Mouse (Mus musculus) limb, embryonic 14.5 days (tissue): ENCODE measurements around the gene App. TPM values are rescaled to one million over a fixed set of nuclear protein-coding genes. Genes with fewer than 3 reads are reported as not detected.
A peak's percentile ranks its signal among the peaks of the same experiment; 100 is the strongest.

Source experiments
- ATAC-seq: fragments of 200-750 bp; cut with Nextera tagmentation; 2 replicates; pipeline ENCODE4 v1.8.0; 2017; ENCODE audit warnings: low read depth, moderate number of reproducible peaks, moderate TSS enrichment; ENCODE audit not compliant: low FRiP score
- DNase-seq: peaks from one replicate; pipeline ENCODE4 v3.0.0-alpha.2; 2015; ENCODE audit warnings: low spot score
- H3K27ac ChIP-seq: fragments of 300-500 bp; sonication (generic); replicated peaks from 2 replicates; pipeline ENCODE4 v1.5.1; 2014; ENCODE audit warnings: low read depth, mild to moderate bottlenecking, low read length, moderate library complexity, mixed read lengths
- H3K27me3 ChIP-seq: fragments of 300-500 bp; sonication (generic); 2 replicates; pipeline ENCODE4 v1.6.1; 2014; ENCODE audit warnings: low read length, mixed read lengths; ENCODE audit not compliant: control insufficient read depth, insufficient read depth
- H3K36me3 ChIP-seq: fragments of 300-500 bp; sonication (generic); 2 replicates; pipeline ENCODE4 v1.6.1; 2014; ENCODE audit warnings: mild to moderate bottlenecking, low read length, moderate library complexity, mixed read lengths; ENCODE audit not compliant: control insufficient read depth, insufficient read depth
- H3K4me1 ChIP-seq: fragments of 300-500 bp; sonication (generic); 2 replicates; pipeline ENCODE4 v1.6.1; 2014; ENCODE audit warnings: antibody characterized with exemption, low read length, mixed read lengths; ENCODE audit not compliant: control insufficient read depth, insufficient read depth
- H3K4me2 ChIP-seq: fragments of 300-500 bp; sonication (generic); replicated peaks from 2 replicates; pipeline ENCODE4 v1.6.1; 2014; ENCODE audit warnings: low read depth, mild to moderate bottlenecking, low read length, moderate library complexity; ENCODE audit not compliant: severe bottlenecking
- H3K4me3 ChIP-seq: fragments of 300-500 bp; sonication (generic); replicated peaks from 2 replicates; pipeline ENCODE4 v1.5.1; 2014; ENCODE audit warnings: low read length
- H3K9ac ChIP-seq: fragments of 300-500 bp; sonication (generic); 2 replicates; pipeline ENCODE4 v1.6.1; 2014; ENCODE audit warnings: mild to moderate bottlenecking, low read depth, low read length, moderate library complexity; ENCODE audit not compliant: severe bottlenecking
- H3K9me3 ChIP-seq: fragments of 300-500 bp; sonication (generic); 2 replicates; pipeline ENCODE4 v1.6.1; 2016; ENCODE audit warnings: low read length; ENCODE audit not compliant: control insufficient read depth
- POLR2A ChIP-seq: fragments of 200-500 bp; IDR thresholded peaks from 2 replicates; pipeline ENCODE4 v1.8.0; 2012; ENCODE audit warnings: inconsistent platforms, mild to moderate bottlenecking, moderate library complexity, borderline replicate concordance; ENCODE audit not compliant: insufficient read depth, insufficient read length; ENCODE audit errors: extremely low read depth
- WGBS: fragments of 180-500 bp; shearing (Covaris S2); extraction: QIAGEN DNeasy Blood & Tissue Kit; methylation state at CpG from one replicate; pipeline ENCODE4 v1.1.7; 2014; 5-methylcytosine and 5-hydroxymethylcytosine counted together
- polyA plus RNA-seq, 2 experiments: library from polyadenylated mRNA; depleted of rRNA in 1 of 2; stranded (reverse) in 1 of 2; unstranded in 1 of 2; fragments of >200 nt; fragmentation: Nextera tagmentation in 1 of 2; extraction: Ambion mirVana in 1 of 2; gene quantifications; 2 replicates each; pipeline versions ENCODE4 v1.2.1 to v1.2.3; 2012 to 2014

The App gene
- polyA plus RNA-seq, 2 experiments: 206 to 326 TPM

DNA sequence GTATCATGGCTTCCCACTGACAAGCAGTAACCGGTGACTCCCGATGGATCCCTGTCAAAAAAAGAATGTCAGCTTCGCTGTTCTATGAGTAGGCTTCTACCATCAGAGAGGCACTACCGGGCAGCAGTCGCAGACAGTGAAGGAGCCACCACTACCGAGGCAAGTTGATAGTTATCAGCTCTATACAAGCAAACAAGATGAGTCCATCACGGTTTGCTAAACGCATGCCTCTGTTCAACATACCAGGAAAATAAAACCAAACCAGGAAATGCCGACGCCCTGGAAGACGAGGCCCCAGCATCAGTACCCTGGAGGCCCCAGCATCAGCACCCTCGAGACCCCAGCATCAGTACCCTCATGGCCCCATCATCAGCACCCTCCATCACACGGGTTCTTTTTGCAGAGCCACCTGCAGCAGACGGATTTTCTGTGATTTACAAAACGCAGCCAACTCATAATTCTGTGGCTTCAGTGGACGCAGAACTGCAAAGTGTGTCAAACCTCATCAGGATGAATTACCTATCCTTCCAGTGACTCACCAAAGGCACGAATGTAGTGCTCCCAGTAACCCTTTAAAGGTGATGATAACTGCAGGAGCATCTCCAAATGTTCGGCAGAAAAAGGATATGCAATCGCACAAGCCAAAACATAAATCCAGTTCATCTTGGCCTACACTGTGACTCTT lies 2.6 kb downstream of the App start:
- Histone ChIP-seq H3K36me3 (0 out of 2 replicates have a peak, but pooled peaks cover 10% of the 10 kb centered on the region), H3K4me1 (peaks cover 17% of the 10 kb centered on the region), H3K27me3 (no peaks in the 10 kb centered on the region), H3K27ac (no peak overlapping the region), H3K4me2 (peak overlapping the region; percentile 74; the same call in 1 of the 2 replicates), H3K9me3 (no peaks in the 10 kb centered on the region), H3K4me3 (peak overlapping the region; percentile 95; the same call in 1 of the 2 replicates), H3K9ac (no peak overlapping the region)
- WGBS: 65% methylated on average over 19 of the region's 19 CpGs
- no peak for DNase-seq
- ATAC-seq: no peak
- no peak for TF ChIP-seq POLR2A

DNA sequence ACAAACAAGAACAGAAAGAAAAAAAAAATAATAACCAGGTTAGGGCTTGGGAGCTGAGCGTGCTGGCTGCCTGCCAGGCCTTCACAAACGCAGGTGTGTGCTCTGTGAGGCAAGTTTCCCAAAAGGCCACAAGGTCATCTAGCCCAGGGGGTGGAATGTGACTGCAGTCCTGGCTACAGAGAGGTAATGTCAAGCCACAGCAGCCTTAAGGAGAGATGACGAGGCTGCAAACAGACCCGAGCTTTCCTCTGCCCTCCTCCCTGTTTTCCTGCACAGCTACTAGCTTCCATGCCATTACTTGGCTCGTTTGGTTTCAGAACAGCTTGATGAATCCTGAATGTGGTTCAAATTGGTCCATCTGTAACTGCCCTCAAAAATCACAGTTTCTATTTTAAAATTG lies 4.7 kb downstream of the App start:
- H3K27me3 ChIP-seq: no peaks in the 10 kb centered on the region
- no peak for TF ChIP-seq POLR2A
- no peaks in the 10 kb centered on the region for H3K9me3 ChIP-seq
- peaks cover 17% of the 10 kb centered on the region for H3K4me1 ChIP-seq
- WGBS: 18% methylated on average over 5 of the region's 5 CpGs
- H3K4me2 ChIP-seq: no peak overlapping the region
- DNase-seq (no peak), ATAC-seq (no peak)
- H3K9ac ChIP-seq: 0 out of 2 replicates have a peak overlapping the region, but pooled peaks have one; percentile 21
- H3K36me3 ChIP-seq: 0 out of 2 replicates have a peak, but pooled peaks cover 10% of the 10 kb centered on the region
- no peak overlapping the region for H3K4me3 ChIP-seq
- 0 out of 2 replicates have a peak overlapping the region, but pooled peaks have one; percentile 8 for H3K27ac ChIP-seq

DNA sequence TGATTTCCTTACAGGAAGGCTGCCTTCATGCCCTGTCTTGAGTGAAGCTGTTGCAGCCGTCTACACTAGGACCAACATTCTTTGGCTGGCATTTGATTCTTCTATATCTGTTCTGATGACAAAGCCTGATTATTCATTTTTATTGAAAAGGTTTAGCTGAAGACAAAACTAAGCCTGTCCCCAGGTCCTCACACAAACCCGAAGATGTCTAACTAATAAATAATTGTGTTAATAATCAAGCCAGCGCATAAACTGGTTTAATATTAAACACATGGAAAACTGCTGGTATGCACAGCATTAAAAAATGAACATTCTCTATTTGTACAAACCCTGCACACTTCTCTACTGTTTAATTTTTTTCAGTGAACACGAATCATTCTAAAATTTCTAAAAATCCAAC lies 7.4 kb downstream of the App start:
- Histone ChIP-seq H3K9ac (no peak overlapping the region), H3K4me2 (no peak overlapping the region), H3K4me3 (no peak overlapping the region), H3K36me3 (0 out of 2 replicates have a peak, but pooled peaks cover 10% of the 10 kb centered on the region), H3K9me3 (no peaks in the 10 kb centered on the region), H3K4me1 (peaks cover 16% of the 10 kb centered on the region), H3K27ac (no peak overlapping the region), H3K27me3 (no peaks in the 10 kb centered on the region)
- ATAC-seq (no peak), DNase-seq (no peak)
- no peak for TF ChIP-seq POLR2A
- 55% methylated on average over 4 of the region's 4 CpGs for WGBS

DNA sequence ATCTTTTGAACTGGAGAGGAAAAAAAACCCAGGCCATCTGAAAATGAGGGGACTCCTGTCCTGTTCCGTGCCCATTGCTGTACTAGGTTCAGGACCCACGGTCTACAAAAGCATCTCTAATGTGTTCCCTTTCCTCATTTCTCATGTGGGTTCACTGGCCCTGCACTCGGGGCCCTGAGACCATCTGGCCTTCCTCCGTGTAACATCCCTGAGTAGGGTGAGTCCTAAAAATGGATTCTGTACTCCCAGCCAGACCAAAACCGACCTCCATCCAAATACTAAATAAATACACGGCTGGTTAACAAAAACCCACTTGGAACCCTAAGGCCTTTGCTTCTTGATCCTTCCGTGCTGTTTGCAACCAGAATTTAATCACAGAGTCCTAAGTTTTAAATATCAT lies 7.9 kb downstream of the App start:
- no peak overlapping the region for H3K27ac ChIP-seq
- no peak overlapping the region for H3K4me2 ChIP-seq
- H3K27me3 ChIP-seq: no peaks in the 10 kb centered on the region
- H3K36me3 ChIP-seq: 0 out of 2 replicates have a peak, but pooled peaks cover 10% of the 10 kb centered on the region
- no peak for DNase-seq
- no peak overlapping the region for H3K9ac ChIP-seq
- no peak for TF ChIP-seq POLR2A
- no peak for ATAC-seq
- no peak overlapping the region for H3K4me3 ChIP-seq
- 54% methylated on average over 7 of the region's 7 CpGs for WGBS
- H3K4me1 ChIP-seq: peaks cover 10% of the 10 kb centered on the region
- no peaks in the 10 kb centered on the region for H3K9me3 ChIP-seq

DNA sequence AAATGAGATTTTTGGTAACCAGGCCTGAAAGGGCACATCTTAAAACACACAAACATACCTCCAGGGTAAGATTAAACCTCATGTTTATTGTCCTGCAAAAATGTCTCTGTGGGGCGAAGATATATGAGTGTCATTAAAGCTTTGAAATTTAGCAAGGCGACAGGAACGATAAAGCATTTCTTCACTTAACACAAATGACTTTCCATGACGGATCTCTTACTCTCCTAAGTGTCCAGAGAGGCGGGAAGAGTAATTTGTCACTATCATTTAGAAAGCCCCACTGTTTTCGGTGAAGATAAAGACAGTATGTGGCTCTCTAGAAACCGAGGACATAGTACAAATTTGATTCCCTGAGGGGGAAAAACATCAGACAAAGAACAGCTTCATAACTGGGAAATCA lies 8.4 kb downstream of the App start:
- H3K4me1 ChIP-seq: peaks cover 9% of the 10 kb centered on the region
- H3K36me3 ChIP-seq: 0 out of 2 replicates have a peak, but pooled peaks cover 10% of the 10 kb centered on the region
- ATAC-seq (no peak), DNase-seq (no peak)
- no peak overlapping the region for H3K4me3 ChIP-seq
- WGBS: 35% methylated on average over 7 of the region's 7 CpGs
- H3K4me2 ChIP-seq: no peak overlapping the region
- no peak overlapping the region for H3K9ac ChIP-seq
- no peak overlapping the region for H3K27ac ChIP-seq
- TF ChIP-seq POLR2A: no peak
- H3K27me3 ChIP-seq: no peaks in the 10 kb centered on the region
- H3K9me3 ChIP-seq: no peaks in the 10 kb centered on the region
